Mouse (Mus musculus) erythroblast, embryonic 14.5 days (primary cell): Measurements from ENCODE around the gene Ufsp1.

Source experiments
- GATA1 ChIP-seq: IDR thresholded peaks from 2 replicates; pipeline ENCODE4 v1.6.1; 2012; ENCODE audit warnings: low read length, inconsistent platforms, mixed read lengths
- TAL1 ChIP-seq: IDR thresholded peaks from 3 replicates; pipeline ENCODE4 v1.6.1; 2012; ENCODE audit warnings: low read length, inconsistent platforms, mixed read lengths

- TF ChIP-seq TAL1 = no peak
- no peak for TF ChIP-seq GATA1
Observed at GRCm38 (mm10) chr5:137291381-137291926, 3.0 kb upstream of the Ufsp1 start.
